Mouse (Mus musculus): Measurements from ENCODE around the gene Serpina1b. TPM values are rescaled to one million over a fixed set of nuclear protein-coding genes. Genes with fewer than 3 reads are reported as not detected.
"Not testable (repeated sequence)": the region's sequence is repeated elsewhere in the genome, so short reads cannot be mapped to it uniquely, and the experiment has no call there.

The Serpina1b gene
- total and polyA plus RNA-seq, 2 experiments from 2014 or later, result not detected

GRCm38 (mm10) chr12:103686050-103686449 lies 144.1 kb downstream of the Serpina1b start:
- no peak overlapping the region for H3K4me3 ChIP-seq (ENCODE audit: low read depth, low read length)
- ATAC-seq (no peak), DNase-seq (no peak)
- TF ChIP-seq CTCF (IDR thresholded peaks at IDR 0.05; ENCODE audit: low read depth), result no peak
- H3K9me3 ChIP-seq (ENCODE audit: low read length), result no peaks in the 10 kb centered on the region
- H3K9ac ChIP-seq, result no peak overlapping the region
- no peaks in the 10 kb centered on the region for H3K36me3 ChIP-seq (ENCODE audit: insufficient read depth)
- no peak overlapping the region for H3K4me2 ChIP-seq (ENCODE audit: low read depth)
- H3K4me1 ChIP-seq (ENCODE audit: insufficient read depth), result no peaks in the 10 kb centered on the region
- no peaks in the 10 kb centered on the region for H3K27me3 ChIP-seq (ENCODE audit: insufficient read depth, low read length)
- H3K27ac ChIP-seq (ENCODE audit: low read depth, low read length), result no peak overlapping the region
- 82% methylated on average over 3 of the region's 3 CpGs for WGBS

DNA sequence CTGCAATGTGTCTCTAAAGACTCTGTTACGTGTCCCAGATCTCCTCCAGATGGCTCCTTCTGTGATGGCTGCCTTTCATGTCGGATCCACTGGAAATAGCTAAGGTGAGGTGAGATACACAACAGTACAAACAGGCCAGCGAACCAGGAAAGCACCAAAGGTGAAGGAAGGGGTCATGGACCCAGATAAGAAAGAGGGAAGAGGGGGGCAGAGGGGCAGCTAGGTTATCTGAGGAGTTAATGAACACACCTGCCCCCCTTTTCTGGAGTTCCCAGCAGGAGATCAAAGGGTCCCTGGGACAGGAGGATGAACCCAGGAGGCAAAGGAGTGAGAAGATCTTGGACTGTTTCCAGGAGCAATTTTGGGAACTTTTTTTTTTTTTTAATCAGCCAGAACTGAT lies 144.8 kb downstream of the Serpina1b start:
- ATAC-seq (no peak), DNase-seq (no peak)
- WGBS, result 83% methylated on average over 3 of the region's 3 CpGs
- no peaks in the 10 kb centered on the region for H3K9me3 ChIP-seq (ENCODE audit: low read length)
- no peak overlapping the region for H3K4me2 ChIP-seq (ENCODE audit: low read depth)
- no peaks in the 10 kb centered on the region for H3K27me3 ChIP-seq (ENCODE audit: insufficient read depth, low read length)
- no peak for TF ChIP-seq CTCF (IDR thresholded peaks at IDR 0.05; ENCODE audit: low read depth)
- H3K27ac ChIP-seq (ENCODE audit: low read depth, low read length), result no peak overlapping the region
- no peaks in the 10 kb centered on the region for H3K36me3 ChIP-seq (ENCODE audit: insufficient read depth)
- H3K4me1 ChIP-seq (ENCODE audit: insufficient read depth), result no peaks in the 10 kb centered on the region
- no peak overlapping the region for H3K4me3 ChIP-seq (ENCODE audit: low read depth, low read length)
- no peak overlapping the region for H3K9ac ChIP-seq

DNA sequence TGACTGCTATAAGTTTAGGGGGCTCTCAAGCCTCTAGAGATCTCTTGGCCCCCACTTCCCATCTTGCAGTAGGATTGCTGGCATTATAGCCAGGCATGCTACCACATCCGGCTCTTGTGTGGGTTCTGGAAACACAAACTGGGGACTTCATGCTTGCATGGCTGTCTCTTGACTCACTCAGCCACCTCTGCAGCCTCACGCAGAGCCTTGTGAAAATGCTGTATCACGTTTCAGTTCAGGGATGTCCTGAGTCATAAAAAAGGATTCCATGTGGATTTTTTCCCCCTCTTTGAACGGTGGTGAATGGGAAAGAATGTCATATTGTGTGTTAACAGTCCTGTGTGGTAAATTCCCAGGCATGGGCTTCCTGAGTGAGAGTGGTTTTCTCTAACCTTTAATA lies 146.4 kb downstream of the Serpina1b start:
- DNase-seq, result no peak
- Histone ChIP-seq H3K27ac (ENCODE audit: low read depth, low read length) (no peak overlapping the region), H3K36me3 (ENCODE audit: insufficient read depth) (no peaks in the 10 kb centered on the region), H3K9me3 (ENCODE audit: low read length) (no peaks in the 10 kb centered on the region), H3K4me1 (ENCODE audit: insufficient read depth) (no peaks in the 10 kb centered on the region), H3K4me2 (ENCODE audit: low read depth) (no peak overlapping the region), H3K27me3 (ENCODE audit: insufficient read depth, low read length) (no peaks in the 10 kb centered on the region), H3K4me3 (ENCODE audit: low read depth, low read length) (no peak overlapping the region), H3K9ac (no peak overlapping the region)
- no peak for ATAC-seq
- WGBS, result 77% methylated on average over 4 of the region's 4 CpGs
- no peak for TF ChIP-seq CTCF (IDR thresholded peaks at IDR 0.05; ENCODE audit: low read depth)

GRCm38 (mm10) chr12:103681739-103682138 lies 148.4 kb downstream of the Serpina1b start:
- no peak for TF ChIP-seq CTCF (IDR thresholded peaks at IDR 0.05; ENCODE audit: low read depth)
- H3K9ac ChIP-seq, result no peak overlapping the region
- no peaks in the 10 kb centered on the region for H3K4me1 ChIP-seq (ENCODE audit: insufficient read depth)
- DNase-seq (no peak), ATAC-seq (no peak)
- no peak overlapping the region for H3K4me3 ChIP-seq (ENCODE audit: low read depth, low read length)
- H3K27ac ChIP-seq (ENCODE audit: low read depth, low read length), result no peak overlapping the region
- no peaks in the 10 kb centered on the region for H3K36me3 ChIP-seq (ENCODE audit: insufficient read depth)
- 79% methylated on average over 2 of the region's 2 CpGs for WGBS
- H3K27me3 ChIP-seq (ENCODE audit: insufficient read depth, low read length), result no peaks in the 10 kb centered on the region
- no peak overlapping the region for H3K4me2 ChIP-seq (ENCODE audit: low read depth)
- no peaks in the 10 kb centered on the region for H3K9me3 ChIP-seq (ENCODE audit: low read length)

GRCm38 (mm10) chr12:103681169-103681568 lies 149.0 kb downstream of the Serpina1b start:
- DNase-seq (no peak), ATAC-seq (no peak)
- H3K4me2 ChIP-seq (ENCODE audit: low read depth), result no peak overlapping the region
- H3K36me3 ChIP-seq (ENCODE audit: insufficient read depth), result no peaks in the 10 kb centered on the region
- H3K27ac ChIP-seq (ENCODE audit: low read depth, low read length), result no peak overlapping the region
- H3K4me1 ChIP-seq (ENCODE audit: insufficient read depth), result no peaks in the 10 kb centered on the region
- no peak overlapping the region for H3K9ac ChIP-seq
- 66% methylated on average over 2 of the region's 2 CpGs for WGBS
- no peak overlapping the region for H3K4me3 ChIP-seq (ENCODE audit: low read depth, low read length)
- H3K27me3 ChIP-seq (ENCODE audit: insufficient read depth, low read length), result no peaks in the 10 kb centered on the region
- no peak for TF ChIP-seq CTCF (IDR thresholded peaks at IDR 0.05; ENCODE audit: low read depth)
- no peaks in the 10 kb centered on the region for H3K9me3 ChIP-seq (ENCODE audit: low read length)

GRCm38 (mm10) chr12:103679853-103680252 lies 150.3 kb downstream of the Serpina1b start:
- not testable (repeated sequence) for H3K9ac ChIP-seq; DNase-seq; H3K4me1 ChIP-seq (ENCODE audit: insufficient read depth); H3K4me3 ChIP-seq (ENCODE audit: low read depth, low read length); H3K27ac ChIP-seq (ENCODE audit: low read depth, low read length); H3K27me3 ChIP-seq (ENCODE audit: insufficient read depth, low read length); H3K4me2 ChIP-seq (ENCODE audit: low read depth); ATAC-seq; H3K36me3 ChIP-seq (ENCODE audit: insufficient read depth); H3K9me3 ChIP-seq (ENCODE audit: low read length)
- 97% methylated on average over 1 of the region's 1 CpGs for WGBS

Other genes starting within 250 kb of the Serpina1b start
- not detected in 2 replicates for gene Serpina10, start 198.9 kb downstream of the Serpina1b start, total RNA-seq (2014; rRNA removed)
- gene Serpina10, start 198.9 kb downstream of the Serpina1b start, polyA plus RNA-seq (2015; fragmentation: Nextera tagmentation; extraction: Ambion mirVana), result 0.04 TPM in 1 of 2 replicates, not detected in the other
- gene Serpina6, start 173.2 kb downstream of the Serpina1b start, total RNA-seq (2014; rRNA removed), result not detected in 2 replicates
- 0.11 TPM in 1 of 2 replicates, not detected in the other for gene Serpina6, start 173.2 kb downstream of the Serpina1b start, polyA plus RNA-seq (2015; fragmentation: Nextera tagmentation; extraction: Ambion mirVana)
- not detected in 2 replicates for gene Serpina16, start 154.2 kb downstream of the Serpina1b start, total RNA-seq (2014; rRNA removed)
- not detected in 2 replicates for gene Serpina16, start 154.2 kb downstream of the Serpina1b start, polyA plus RNA-seq (2015; fragmentation: Nextera tagmentation; extraction: Ambion mirVana)
- not detected in 2 replicates for gene Serpina1f, start 134.8 kb downstream of the Serpina1b start, total RNA-seq (2014; rRNA removed)
- not detected in 2 replicates for gene Serpina1f, start 134.8 kb downstream of the Serpina1b start, polyA plus RNA-seq (2015; fragmentation: Nextera tagmentation; extraction: Ambion mirVana)
- gene Serpina1d, start 56.8 kb downstream of the Serpina1b start, total RNA-seq (2014; rRNA removed), result not detected in 2 replicates
- not detected in 2 replicates for gene Serpina1d, start 56.8 kb downstream of the Serpina1b start, polyA plus RNA-seq (2015; fragmentation: Nextera tagmentation; extraction: Ambion mirVana)
- gene Serpina1a, start 33.2 kb upstream of the Serpina1b start, total RNA-seq (2014; rRNA removed), result not detected in 2 replicates
- gene Serpina1a, start 33.2 kb upstream of the Serpina1b start, polyA plus RNA-seq (2015; fragmentation: Nextera tagmentation; extraction: Ambion mirVana), result not detected in 2 replicates
- gene Serpina1c, start 74.5 kb upstream of the Serpina1b start, total RNA-seq (2014; rRNA removed), result not detected in 2 replicates
- not detected in 2 replicates for gene Serpina1c, start 74.5 kb upstream of the Serpina1b start, polyA plus RNA-seq (2015; fragmentation: Nextera tagmentation; extraction: Ambion mirVana)
- gene Serpina1e, start 128.6 kb upstream of the Serpina1b start, total RNA-seq (2014; rRNA removed), result not detected in 2 replicates
- not detected in 2 replicates for gene Serpina1e, start 128.6 kb upstream of the Serpina1b start, polyA plus RNA-seq (2015; fragmentation: Nextera tagmentation; extraction: Ambion mirVana)
- gene Serpina11, start 159.6 kb upstream of the Serpina1b start, total RNA-seq (2014; rRNA removed), result not detected in 2 replicates
- gene Serpina11, start 159.6 kb upstream of the Serpina1b start, polyA plus RNA-seq (2015; fragmentation: Nextera tagmentation; extraction: Ambion mirVana), result not detected in 2 replicates
- gene Serpina9, start 183.4 kb upstream of the Serpina1b start, total RNA-seq (2014; rRNA removed), result 0.38 TPM in 1 of 2 replicates, not detected in the other
- 0.15 and 0.23 TPM in 2 replicates for gene Serpina9, start 183.4 kb upstream of the Serpina1b start, polyA plus RNA-seq (2015; fragmentation: Nextera tagmentation; extraction: Ambion mirVana)
- not detected in 2 replicates for gene Serpina12, start 214.1 kb upstream of the Serpina1b start, total RNA-seq (2014; rRNA removed)
- not detected in 2 replicates for gene Serpina12, start 214.1 kb upstream of the Serpina1b start, polyA plus RNA-seq (2015; fragmentation: Nextera tagmentation; extraction: Ambion mirVana)

Data from forebrain, postnatal 0 days (tissue).